Mouse (Mus musculus) stomach, adult 2 months (tissue): ENCODE data around the gene Gm5142. TPM values are rescaled to one million over a fixed set of nuclear protein-coding genes. Genes with fewer than 3 reads are reported as not detected.

Source experiments
- polyA plus RNA-seq: library from polyadenylated mRNA; depleted of rRNA; stranded (reverse); fragments of >200 nt; gene quantifications from 2 replicates; pipeline ENCODE4 v1.2.3, GENCODE M21; 2012; rRNA removed

The Gm5142 gene
- not detected in 2 replicates for polyA plus RNA-seq

DNA sequence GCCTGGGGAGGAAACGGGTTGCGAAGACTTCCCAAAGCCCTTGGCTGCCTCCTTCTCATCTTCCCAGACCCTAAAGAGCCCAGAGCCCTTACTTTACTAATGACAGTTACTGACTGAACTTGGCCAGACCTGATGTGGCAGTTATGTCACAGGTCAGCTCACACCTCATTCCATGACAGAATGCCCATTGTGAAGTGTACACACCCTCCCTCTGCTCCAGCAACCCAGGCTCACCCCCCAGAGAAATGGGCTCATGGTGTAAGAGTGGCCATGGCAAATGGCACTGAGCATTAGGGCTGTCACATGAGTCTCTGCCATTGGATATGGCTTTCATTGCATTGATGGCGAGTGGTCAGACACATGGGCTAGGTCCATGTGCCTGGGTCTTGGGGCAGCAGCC lies at the start of gene Gm5142:
TSS of gene Gm5142 (minus strand) at position 101 of the 400 bp plus-strand sequence.

DNA sequence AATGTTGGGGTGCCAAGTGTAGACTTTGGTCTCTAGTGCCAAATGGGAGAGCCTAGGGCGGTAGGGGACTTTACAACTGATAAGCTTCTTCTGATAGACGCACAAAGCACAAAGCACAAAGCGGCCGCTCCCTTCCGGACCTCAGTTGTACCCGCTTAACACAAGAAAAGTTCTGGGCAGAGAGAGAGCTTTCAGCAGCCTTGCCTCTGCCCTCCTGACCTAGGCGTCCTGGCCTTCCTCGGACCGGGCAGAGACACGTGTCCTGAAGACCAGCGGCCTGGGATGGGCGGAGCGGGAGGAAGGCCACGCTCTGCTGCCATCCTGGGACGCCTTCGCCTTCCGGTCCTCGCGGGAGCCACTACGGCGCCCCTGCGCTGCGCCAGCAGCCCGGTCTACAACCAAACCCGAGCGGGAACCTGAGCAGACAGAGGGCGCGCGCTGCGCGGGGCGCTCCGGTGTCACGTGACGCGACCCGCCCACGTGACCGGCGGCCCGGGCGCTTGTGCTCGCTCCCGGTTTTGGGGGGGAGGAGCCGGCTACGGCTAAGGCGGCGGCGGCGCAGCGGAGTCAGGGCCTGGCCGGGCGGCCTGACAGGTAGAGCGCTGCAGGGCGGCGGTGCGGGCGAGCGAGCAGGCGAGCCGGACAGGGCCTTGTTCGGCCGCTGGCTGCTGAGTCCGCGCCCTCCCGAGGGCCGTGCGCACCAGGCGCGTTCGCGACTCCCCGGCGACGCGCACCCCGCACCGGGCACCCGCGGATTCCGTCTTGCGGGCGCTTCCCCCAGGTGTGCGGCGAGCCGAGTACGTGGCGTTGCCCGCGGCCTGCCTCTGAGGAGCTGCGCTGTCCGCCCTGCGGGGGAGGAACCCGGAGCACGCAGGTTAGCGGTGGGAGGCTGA lies 22.4 kb upstream of the Gm5142 start, which contains the start of gene Rcbtb1:
TSS of gene Rcbtb1 (plus strand) at position 499 of the 893 bp plus-strand sequence.

GRCm38 (mm10) chr14:59142793-59143192 lies 35.8 kb downstream of the Gm5142 start, which contains the start of gene 1700129C05Rik:
Gene 1700129C05Rik, minus strand, starts transcription at chr14:59142893.

Other genes with a start within 250 kb of the Gm5142 start
- gene 1700129C05Rik, start 35.9 kb downstream of the Gm5142 start, polyA plus RNA-seq: not detected in 2 replicates
- gene Rcbtb1, start 22.5 kb upstream of the Gm5142 start, polyA plus RNA-seq: 4.5 and 6.6 TPM in 2 replicates
- gene Gm6904, start 81.5 kb upstream of the Gm5142 start, polyA plus RNA-seq: not detected in 2 replicates
- 0.05 and 0.15 TPM in 2 replicates for gene Phf11a, start 118.8 kb upstream of the Gm5142 start, polyA plus RNA-seq
- 0.05 TPM in 1 of 2 replicates, not detected in the other for gene Phf11b, start 162.6 kb upstream of the Gm5142 start, polyA plus RNA-seq
- gene Phf11d, start 186.7 kb upstream of the Gm5142 start, polyA plus RNA-seq: 1.6 and 1.8 TPM in 2 replicates
- gene Phf11c, start 216.6 kb upstream of the Gm5142 start, polyA plus RNA-seq: 0.02 and 0.04 TPM in 2 replicates